Mouse (Mus musculus) liver, embryonic 15.5 days (tissue): ENCODE data around the gene Arhgap22. TPM values are rescaled to one million over a fixed set of nuclear protein-coding genes. Genes with fewer than 3 reads are reported as not detected.

Source experiments
- ATAC-seq: fragments of 200-750 bp; cut with Nextera tagmentation; 2 replicates; pipeline ENCODE4 v1.8.0; 2017; ENCODE audit warnings: moderate number of reproducible peaks, mild to moderate bottlenecking, moderate library complexity; ENCODE audit not compliant: insufficient read depth
- H3K27ac ChIP-seq: fragments of 300-500 bp; sonication (generic); replicated peaks from 2 replicates; pipeline ENCODE4 v1.5.1; 2015; ENCODE audit warnings: mild to moderate bottlenecking, inconsistent platforms
- H3K27me3 ChIP-seq: fragments of 300-500 bp; sonication (generic); 2 replicates; pipeline ENCODE4 v1.6.1; 2015; ENCODE audit warnings: mild to moderate bottlenecking, inconsistent platforms
- H3K36me3 ChIP-seq: fragments of 300-500 bp; sonication (generic); replicated peaks from 2 replicates; pipeline ENCODE4 v1.6.1; 2015; ENCODE audit warnings: moderate library complexity, mild to moderate bottlenecking, inconsistent platforms
- H3K4me1 ChIP-seq: fragments of 300-500 bp; sonication (generic); replicated peaks from 2 replicates; pipeline ENCODE4 v1.6.1; 2015; ENCODE audit warnings: inconsistent platforms
- H3K4me2 ChIP-seq: fragments of 300-500 bp; sonication (generic); 2 replicates; pipeline ENCODE4 v1.6.1; 2015; ENCODE audit warnings: moderate library complexity, mild to moderate bottlenecking, inconsistent platforms
- H3K4me3 ChIP-seq: fragments of 300-500 bp; sonication (generic); replicated peaks from 2 replicates; pipeline ENCODE4 v1.5.1; 2015; ENCODE audit warnings: mild to moderate bottlenecking, inconsistent platforms
- H3K9ac ChIP-seq: fragments of 300-500 bp; sonication (generic); 2 replicates; pipeline ENCODE4 v1.6.1; 2015; ENCODE audit warnings: moderate library complexity, mild to moderate bottlenecking, inconsistent platforms
- H3K9me3 ChIP-seq: fragments of 300-500 bp; sonication (generic); replicated peaks from 2 replicates; pipeline ENCODE4 v1.6.1; 2016; ENCODE audit warnings: inconsistent platforms
- WGBS: fragments of 180-500 bp; shearing (Covaris S2); methylation state at CpG from one replicate; pipeline ENCODE4 v1.1.7; 2015; ENCODE audit warnings: mixed read lengths; ENCODE audit not compliant: insufficient replicate concordance; 5-methylcytosine and 5-hydroxymethylcytosine counted together
- polyA plus RNA-seq: library from polyadenylated mRNA; unstranded; fragments of >200 nt; fragmentation: Nextera tagmentation; extraction: Ambion mirVana; gene quantifications from 2 replicates; pipeline ENCODE4 v1.2.1, GENCODE M21; 2015

Arhgap22 gene
- polyA plus RNA-seq, 1 experiment from 2014 or later = 3.6 TPM

- no peaks in the 10 kb centered on the region for H3K27me3 ChIP-seq
- no peak overlapping the region for H3K4me2 ChIP-seq
- no peaks in the 10 kb centered on the region for H3K4me1 ChIP-seq
- H3K27ac ChIP-seq = no peak overlapping the region
- no peak overlapping the region for H3K9ac ChIP-seq
- H3K36me3 ChIP-seq = no peaks in the 10 kb centered on the region; the same call in 1 of the 2 replicates
- H3K9me3 ChIP-seq = no peaks in the 10 kb centered on the region
- 61% methylated on average over 3 of the region's 3 CpGs for WGBS
- no peak for ATAC-seq
- H3K4me3 ChIP-seq = no peak overlapping the region
These were observed 186.2 kb downstream of the Arhgap22 start for GRCm38 (mm10) chr14:33400019-33400418.

DNA sequence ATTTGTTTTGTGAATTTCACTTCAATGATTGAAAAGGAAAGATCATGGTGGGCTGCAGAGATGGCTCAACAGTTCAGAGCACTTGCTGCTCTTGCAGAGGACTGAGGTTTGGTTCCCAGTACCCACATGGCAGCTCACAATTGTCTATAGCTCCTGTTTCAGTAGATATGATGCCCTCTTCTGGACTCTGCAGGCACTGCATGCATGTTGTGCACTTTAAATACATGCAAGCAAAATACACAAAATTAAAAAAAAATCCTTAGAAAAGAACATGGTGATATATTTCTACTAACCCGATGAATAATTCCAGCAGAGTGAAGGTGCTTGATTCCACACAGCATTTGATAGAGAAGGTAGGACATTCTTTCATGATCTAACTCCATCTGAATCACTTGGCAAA is 188.5 kb downstream of the Arhgap22 start:
- no peak overlapping the region for H3K4me3 ChIP-seq
- H3K9ac ChIP-seq = no peak overlapping the region
- H3K9me3 ChIP-seq = no peaks in the 10 kb centered on the region
- H3K27me3 ChIP-seq = no peaks in the 10 kb centered on the region
- 75% methylated on average over 1 of the region's 1 CpGs for WGBS
- ATAC-seq = no peak
- H3K4me1 ChIP-seq = no peaks in the 10 kb centered on the region
- H3K36me3 ChIP-seq = peaks cover 2% of the 10 kb centered on the region; the same call in 1 of the 2 replicates
- H3K4me2 ChIP-seq = no peak overlapping the region
- H3K27ac ChIP-seq = no peak overlapping the region

DNA sequence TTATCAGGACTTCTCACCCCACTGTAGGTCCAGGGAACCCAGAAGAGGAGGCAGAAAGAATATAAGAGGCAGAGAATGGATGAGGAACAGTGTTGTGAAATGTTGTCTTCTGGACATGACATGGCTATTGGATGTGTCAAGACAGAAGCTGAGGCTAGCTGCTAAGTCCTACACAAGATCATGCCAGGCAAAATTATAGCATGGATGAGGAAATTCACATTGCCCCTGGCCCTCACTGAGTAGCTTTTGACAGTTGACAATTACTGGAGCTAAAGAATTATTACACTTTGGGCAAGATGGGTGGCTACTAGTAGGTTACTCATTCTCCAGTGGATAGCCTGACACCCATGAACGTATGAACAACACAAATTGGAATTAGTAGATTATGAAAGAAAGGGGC is 201.9 kb downstream of the Arhgap22 start:
- Histone ChIP-seq H3K27ac (no peak overlapping the region), H3K4me3 (no peak overlapping the region), H3K4me2 (no peak overlapping the region), H3K9me3 (no peaks in the 10 kb centered on the region), H3K27me3 (no peaks in the 10 kb centered on the region), H3K36me3 (no peaks in the 10 kb centered on the region), H3K4me1 (no peaks in the 10 kb centered on the region), H3K9ac (no peak overlapping the region)
- WGBS = 72% methylated on average over 1 of the region's 1 CpGs
- no peak for ATAC-seq

DNA sequence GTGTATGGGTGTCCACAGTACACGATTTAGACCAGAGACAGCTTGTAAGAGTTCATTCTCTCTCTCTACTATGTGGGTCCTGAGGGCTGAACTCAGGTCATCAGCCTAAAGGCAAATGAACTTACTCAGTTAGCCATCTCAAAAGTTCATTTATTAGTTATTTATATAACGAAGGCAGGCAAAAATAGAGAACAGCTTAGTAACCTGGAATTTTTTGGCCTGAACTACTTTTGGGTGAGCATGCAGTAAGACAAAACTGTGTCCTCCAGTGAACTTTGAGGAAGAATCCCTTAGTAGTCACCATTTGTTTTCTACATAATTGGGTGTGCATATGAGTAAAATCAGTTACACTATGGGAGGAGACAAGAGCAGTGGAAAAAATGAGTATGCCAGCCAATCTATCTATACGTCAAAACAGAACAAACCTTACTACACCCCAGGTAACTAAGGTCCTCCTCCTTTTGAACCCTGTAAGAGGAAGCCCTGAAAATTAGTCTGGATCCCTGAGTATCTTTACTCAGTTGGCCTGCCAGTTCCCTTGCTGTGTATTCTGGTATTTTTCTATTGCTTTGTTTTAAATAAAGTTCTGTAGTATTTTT is 204.6 kb downstream of the Arhgap22 start:
- no peak overlapping the region for H3K4me2 ChIP-seq
- H3K9ac ChIP-seq = no peak overlapping the region
- H3K27ac ChIP-seq = no peak overlapping the region
- WGBS = 71% methylated on average over 3 of the region's 3 CpGs
- no peaks in the 10 kb centered on the region for H3K36me3 ChIP-seq
- no peak for ATAC-seq
- no peaks in the 10 kb centered on the region for H3K9me3 ChIP-seq
- no peaks in the 10 kb centered on the region for H3K27me3 ChIP-seq
- no peak overlapping the region for H3K4me3 ChIP-seq
- no peaks in the 10 kb centered on the region for H3K4me1 ChIP-seq

Other genes with a start within 250 kb of the Arhgap22 start
- gene Lrrc18, start 222.6 kb upstream of the Arhgap22 start, polyA plus RNA-seq = 0.08 TPM in 2 replicates
- 1.2 and 2.1 TPM in 2 replicates for gene Wdfy4, start 28.5 kb upstream of the Arhgap22 start, polyA plus RNA-seq
- 3.4 and 3.7 TPM in 2 replicates for gene Mapk8, start 233.1 kb downstream of the Arhgap22 start, polyA plus RNA-seq